Mouse (Mus musculus) 3T3-L1 (cell line): ENCODE results near the gene Scn7a.

ENCODE experiments used
- DNase-seq: peaks from one replicate; pipeline ENCODE4 v3.0.0-alpha.2; 2015; ENCODE audit warnings: low read depth, low spot score

The Scn7a gene

DNA sequence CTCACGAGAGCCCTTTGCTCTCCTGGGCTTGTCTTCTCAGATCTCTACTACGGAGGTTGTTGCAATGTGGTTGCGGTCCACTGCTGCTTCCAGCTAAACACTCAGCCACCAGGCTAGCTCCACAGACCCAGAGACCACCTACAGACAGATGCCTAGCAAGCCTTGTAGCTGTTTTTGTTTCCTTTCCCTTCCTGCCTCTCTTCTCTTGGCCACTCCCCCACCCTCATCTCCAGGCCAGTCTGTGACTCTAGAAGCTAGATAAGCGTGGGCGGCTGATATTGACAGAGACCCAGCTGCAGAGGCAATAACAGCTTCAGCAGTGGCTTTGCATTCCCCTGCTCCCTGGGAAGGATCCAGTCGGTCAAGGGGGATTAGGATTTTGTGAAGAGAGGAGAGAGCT is at the start of gene Scn7a:
Gene Scn7a, minus strand, starts transcription at position 150 of the 400 bp plus-strand sequence.
- peak; percentile 30 for DNase-seq

DNA sequence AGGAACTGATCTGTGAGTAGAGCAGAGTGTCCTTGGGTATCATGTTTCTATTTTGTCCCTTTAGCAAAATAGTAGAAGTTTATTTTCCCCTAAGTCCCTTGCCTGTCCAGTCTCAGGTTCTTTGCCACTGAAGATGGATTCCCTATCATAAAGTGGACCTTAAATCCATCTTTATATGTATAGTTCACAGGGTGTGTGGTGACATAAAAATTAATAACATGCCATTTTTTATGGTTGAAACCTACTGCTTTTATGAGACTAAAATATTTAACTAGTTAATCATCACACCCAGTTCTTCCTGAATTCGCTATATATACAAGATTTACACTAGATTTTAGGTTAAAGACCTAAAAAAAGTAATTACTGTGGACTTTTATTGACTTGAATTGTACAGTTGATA is 43.0 kb upstream of the Scn7a start:
- no peak for DNase-seq

DNA sequence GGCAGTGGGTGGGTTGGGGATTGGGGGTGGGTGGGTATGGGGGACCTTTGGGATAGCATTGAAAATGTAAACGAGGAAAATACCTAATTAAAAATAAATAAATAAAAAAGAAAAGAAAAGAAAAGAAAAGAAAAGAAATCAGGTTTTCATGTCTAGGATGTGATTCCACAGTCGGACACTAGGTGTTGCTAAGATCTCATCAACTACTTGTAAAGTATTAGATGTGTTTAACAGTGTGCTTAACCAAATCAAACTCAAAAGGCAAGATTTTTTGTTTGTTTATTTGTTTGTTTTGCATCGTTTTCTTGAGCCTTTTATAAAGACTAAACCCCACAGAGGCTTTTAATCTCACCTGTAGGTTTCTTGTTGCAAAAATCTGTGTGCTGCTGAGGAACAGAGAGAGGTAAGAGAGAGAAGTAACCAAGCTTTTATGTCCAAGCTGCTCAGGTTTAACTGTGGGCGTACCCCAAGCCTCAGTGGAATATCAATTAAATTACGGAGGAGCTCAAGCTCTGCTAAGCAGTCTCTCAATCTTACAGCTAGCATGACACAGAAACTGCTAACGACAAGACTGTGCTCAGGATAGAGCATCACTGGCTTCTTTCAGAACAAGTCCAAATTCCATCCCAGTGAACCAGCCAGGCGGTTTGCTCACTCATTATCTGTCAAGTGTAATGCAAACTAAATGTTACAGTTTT is 35.3 kb upstream of the Scn7a start:
- peak; percentile 64 for DNase-seq

DNA sequence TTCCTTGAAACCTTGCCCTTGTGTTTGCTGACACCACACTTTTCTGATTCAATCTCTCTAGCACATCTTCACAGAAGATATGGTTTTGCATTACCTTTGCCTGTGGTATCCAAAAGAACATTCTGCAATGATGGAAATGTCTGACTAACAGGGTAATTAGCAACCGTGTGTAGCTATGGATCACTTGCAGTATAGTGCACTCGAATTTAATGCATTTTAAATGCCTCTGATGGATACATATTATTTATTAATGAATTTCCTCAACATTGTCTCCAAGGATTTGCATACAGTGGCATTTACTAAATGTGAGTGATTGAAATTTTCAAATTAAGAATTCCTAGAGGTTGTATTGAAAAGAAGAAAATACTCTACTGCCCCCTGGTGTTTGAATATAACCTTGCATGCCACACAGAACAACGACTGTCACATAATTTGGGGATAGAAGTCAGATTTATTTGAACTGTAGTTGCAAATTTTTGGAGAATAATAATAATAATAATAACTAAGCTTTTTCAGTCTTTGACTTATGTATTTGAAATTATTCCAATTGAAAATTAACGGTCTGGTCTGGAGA is 15.0 kb upstream of the Scn7a start:
- DNase-seq, result peak; percentile 73

DNA sequence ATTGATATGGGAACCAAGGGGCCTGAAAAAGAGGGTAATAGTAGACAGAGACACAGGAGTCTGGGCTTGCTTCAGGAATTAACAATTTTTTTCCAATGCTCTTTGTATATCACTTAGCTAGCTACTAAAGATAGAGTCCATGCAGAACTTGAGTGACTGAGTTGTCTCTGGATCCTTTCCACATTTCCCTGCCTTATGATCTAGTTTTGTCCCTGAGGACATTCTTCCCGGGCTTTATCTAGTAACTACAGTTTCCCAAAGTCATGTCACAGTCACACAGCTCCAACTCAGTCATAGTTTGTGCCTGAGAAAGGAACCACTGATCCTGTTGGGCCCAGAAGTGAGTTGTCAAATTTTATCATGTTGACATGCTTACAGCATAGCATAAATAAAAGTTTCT is 12.8 kb upstream of the Scn7a start:
- DNase-seq, result no peak

DNA sequence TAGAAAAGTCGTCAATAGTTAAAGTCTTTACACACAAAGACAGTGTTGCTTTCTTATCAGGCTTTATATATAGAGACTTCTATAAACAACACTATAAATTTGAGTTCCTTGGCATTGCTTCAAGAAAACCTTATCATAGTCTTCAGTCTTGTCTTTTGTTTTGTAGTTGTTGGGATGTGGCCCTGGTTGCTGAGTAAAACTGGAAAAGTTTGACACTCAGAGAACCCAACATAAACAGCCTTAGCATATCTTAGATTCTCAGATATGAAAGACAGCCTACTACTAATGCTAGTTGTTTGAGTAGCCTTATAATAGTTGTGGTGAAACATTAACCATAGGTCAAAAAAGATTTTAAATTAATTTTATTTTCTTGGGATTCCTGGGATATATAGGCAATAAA is 6.9 kb upstream of the Scn7a start:
- DNase-seq, result no peak

GRCm38 (mm10) chr2:66780884-66781283 is 3.8 kb downstream of the Scn7a start:
- DNase-seq, result peak; percentile 81

DNA sequence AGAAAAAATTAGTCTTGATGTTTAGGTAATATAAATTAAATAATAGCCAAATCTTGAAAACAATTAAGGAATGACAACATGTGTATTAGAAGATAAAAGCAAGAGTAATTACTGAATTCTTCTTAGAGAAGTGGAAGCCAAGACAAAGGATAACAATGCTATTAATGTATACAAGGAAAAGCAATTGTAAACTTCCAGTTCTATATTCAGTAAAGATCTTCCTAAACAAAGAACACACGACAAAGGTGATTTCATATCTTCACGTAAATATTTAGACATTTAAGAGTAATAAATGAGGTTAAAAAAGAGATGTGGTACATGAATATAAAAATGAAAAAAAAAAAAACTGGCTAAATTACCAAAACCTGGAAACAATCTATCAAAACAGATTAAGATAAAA is 16.7 kb downstream of the Scn7a start:
- no peak for DNase-seq

- DNase-seq, result no peak
These were observed 19.5 kb downstream of the Scn7a start for GRCm38 (mm10) chr2:66765170-66765569.

- peak; percentile 47 for DNase-seq
These were observed 21.8 kb downstream of the Scn7a start for GRCm38 (mm10) chr2:66762905-66763304.

GRCm38 (mm10) chr2:66728002-66728401 is 56.7 kb downstream of the Scn7a start:
- DNase-seq, result no peak

DNA sequence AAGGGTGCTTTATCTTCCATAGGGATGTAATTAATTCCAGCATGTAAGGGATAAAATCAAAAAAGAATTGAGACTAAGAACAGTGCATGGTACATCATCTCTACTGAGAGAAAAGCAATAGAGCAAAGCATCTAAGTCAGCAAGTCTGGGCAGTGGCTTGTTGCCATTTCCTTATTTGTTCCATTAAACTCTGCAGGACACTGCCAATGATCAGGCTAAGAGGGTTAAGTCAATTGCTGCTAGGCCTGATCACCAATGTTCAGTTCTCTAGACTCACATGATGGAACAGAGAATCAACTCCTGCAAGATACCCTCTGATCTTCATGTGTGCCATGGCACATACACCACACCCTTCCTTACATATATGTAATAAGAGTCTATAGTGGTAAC is 57.1 kb downstream of the Scn7a start:
- no peak for DNase-seq

GRCm38 (mm10) chr2:66726878-66727584 is 57.7 kb downstream of the Scn7a start:
- peak; percentile 31 for DNase-seq

DNA sequence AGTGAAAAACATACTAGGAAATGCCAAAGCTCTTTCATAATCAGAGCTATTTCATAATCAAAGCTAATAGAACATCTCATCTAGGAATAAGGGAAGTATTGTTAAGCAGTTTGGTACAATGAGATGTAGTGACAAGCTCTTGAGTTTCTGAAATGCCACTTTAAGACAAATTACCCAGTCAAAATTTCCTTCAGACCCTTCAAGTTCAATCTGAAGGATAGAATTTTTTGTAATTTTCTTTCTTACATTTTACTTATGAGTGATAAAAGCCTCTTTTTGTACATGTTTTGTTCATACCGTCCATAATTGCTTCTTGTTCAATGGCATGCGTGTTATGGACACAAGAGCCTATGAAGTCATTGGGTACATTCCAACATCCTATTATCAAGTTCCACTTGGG is 72.6 kb downstream of the Scn7a start:
- DNase-seq, result no peak

DNA sequence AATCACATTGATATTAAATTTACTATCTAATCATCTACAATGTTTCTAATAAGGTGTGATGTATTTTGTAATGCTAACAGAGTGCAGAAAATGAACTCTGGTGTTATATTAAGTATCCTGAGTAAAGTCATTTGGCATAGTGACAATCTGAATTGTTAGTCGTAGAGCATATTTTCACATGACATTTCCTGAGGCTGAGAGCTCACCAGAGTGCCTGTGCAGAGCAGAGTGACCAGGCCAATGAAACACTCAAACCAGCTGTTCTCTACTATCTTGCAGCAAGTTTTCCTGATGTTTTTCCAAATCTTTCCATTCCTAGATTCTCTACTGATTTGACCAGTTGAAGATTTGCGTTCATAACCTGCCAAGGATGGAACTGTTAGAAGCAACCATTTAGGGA is 92.4 kb downstream of the Scn7a start:
- no peak for DNase-seq

- DNase-seq, result no peak
These were observed 122.7 kb downstream of the Scn7a start for GRCm38 (mm10) chr2:66661988-66662387.

DNA sequence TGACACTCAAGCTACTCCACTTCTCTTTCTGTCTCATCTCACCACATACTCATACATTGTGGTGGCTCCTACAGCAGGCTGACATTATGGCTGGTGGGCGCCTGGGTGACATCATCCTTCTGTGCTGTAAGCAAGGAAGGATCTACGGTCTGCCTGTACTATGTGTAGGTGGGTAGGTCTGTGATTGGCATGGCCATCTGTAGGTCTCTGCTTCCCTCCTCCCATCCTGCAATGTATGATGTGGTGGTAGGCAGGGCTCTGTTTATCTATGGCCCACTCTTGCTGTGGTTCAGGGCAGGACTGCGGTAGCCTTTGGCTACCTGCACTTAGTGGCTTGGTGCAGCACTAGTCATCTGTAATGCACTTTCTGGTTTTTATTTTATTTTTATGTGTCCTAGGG is 128.3 kb downstream of the Scn7a start:
- no peak for DNase-seq

GRCm38 (mm10) chr2:66655431-66655830 is 129.3 kb downstream of the Scn7a start:
- DNase-seq, result no peak

GRCm38 (mm10) chr2:66644384-66644783 is 140.3 kb downstream of the Scn7a start:
- DNase-seq, result peak; percentile 89

DNA sequence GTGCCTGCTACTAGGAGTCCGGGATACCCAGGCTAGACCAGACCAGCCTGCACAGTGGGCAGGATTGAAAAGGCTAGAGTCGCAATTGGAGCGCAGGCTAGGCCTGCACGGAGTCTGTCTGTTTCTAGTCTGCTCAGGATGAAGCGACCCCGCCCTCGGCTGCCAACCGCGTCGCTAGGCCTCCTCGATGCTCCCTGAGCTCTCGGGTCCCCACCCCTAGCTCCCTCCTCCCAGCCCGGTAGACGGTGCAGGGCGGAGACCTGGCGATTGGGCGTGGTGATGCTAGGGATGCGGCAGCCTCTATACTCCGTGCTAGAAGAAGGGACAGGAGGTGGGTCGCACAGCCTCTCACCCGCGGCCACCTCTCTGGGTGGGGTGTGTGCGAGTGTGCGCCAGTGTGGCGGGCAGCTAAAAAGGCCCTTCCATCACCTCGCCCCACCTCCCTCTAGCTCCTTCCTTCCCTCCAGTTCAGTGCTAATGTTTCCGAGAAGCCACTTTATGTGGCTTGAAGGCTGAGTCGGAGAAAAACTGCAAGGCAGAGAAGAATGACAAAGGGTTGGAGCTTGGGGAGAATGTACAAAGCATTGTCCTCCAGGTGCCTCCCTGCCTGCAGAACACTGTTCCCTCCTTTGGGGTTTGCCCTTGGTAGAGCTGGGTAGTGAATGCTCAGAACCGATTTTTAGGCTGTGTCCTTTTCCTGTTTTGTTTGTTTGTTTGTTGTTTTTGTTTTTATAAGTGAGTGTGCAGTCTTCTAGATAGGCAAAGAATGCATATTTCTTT is 149.9 kb downstream of the Scn7a start, which contains the start of gene Scn9a:
Gene Scn9a, minus strand, starts transcription at position 383 of the 780 bp plus-strand sequence.
- DNase-seq, result no peak

DNA sequence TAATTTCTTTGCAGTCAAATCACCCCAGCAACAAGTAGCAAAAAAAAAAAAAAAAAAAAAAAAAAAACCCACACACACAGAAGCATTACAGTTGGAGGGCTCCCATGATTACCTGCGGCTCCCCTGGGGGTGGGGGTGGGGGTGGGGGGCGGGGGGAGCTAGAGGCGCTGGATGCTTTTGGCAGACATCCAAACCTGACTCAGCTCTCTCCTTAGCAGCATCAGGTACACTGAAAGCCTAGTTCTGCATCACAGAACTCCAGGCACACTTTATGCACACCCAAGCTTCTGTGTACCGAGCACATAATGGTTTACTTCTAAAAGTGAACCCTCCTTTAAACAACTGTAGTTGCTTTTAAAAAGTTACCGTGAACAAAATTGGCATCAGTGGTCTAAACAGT is 152.0 kb downstream of the Scn7a start:
- no peak for DNase-seq
